Mouse (Mus musculus) embryo, embryonic 10.5 days (tissue): ENCODE results near the gene Dis3l2.

Experiments used
- DNase-seq: peaks from one replicate; pipeline ENCODE4 v3.0.0-alpha.2; 2015; ENCODE audit warnings: low spot score

Dis3l2 gene

DNA sequence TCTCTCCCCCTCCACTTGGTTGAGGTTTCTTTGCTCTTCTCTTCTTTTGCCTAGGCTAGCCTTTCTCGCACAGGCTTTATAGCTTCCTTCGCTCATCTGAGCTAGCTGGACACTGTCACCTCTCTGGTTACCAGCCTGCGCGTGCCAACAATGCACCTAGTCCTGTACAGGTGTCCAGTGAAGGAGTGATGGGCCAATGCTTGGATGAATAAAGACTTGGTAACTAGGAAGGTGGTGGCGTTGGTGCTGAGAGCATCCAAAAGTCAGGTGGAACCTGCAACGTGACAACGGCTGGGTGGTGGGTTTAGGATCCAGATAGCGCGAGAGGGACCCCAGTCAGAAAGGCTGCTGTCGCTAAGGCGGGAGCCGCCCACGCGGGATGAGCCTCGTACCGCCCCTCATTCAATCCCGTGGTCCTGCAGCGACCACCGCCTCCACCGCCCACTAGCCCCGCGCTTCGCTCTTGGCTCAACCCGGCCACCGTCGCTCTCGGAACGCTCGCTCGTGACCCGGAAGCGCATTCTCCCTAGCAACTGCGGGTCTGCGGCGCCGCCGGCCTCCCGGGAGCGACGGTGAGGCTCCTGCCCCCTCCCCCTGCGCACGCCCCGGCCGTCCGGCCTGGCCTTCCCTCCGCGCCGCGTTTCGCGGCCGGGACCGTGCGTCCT lies at the start of gene Dis3l2:
Gene Dis3l2 (plus strand): TSS at position 509 of the 665 bp plus-strand sequence.
- peak; percentile 93 for DNase-seq

- DNase-seq, result no peak
Observed at GRCm38 (mm10) chr1:86657071-86657470, 46.5 kb upstream of the Dis3l2 start.

DNA sequence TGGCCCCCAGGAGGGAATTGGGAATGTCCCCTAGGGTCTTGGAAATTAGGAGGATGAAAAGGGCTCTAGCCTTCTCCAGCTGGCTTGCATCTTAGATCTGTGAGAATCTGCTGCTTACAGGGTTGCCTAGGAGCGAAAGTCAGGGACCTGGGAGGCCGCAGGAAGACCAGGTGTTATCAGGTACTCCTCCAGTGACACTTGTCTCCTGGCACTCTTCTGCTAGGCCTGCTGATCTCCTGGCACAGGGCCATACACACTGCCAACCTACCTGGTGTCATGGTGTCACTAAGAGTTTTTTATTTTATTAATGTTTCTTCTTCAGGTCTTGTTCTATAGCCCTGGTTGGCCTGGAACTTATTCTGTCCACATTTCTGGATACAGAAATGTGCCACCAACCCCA lies 38.5 kb upstream of the Dis3l2 start:
- no peak for DNase-seq

- DNase-seq, result peak; percentile 88
Observed at GRCm38 (mm10) chr1:86669552-86670273, 33.9 kb upstream of the Dis3l2 start.

GRCm38 (mm10) chr1:86670279-86671038 lies 33.1 kb upstream of the Dis3l2 start, which contains the start of gene Nppc:
Nppc (minus strand) TSS chr1:86670571.
- DNase-seq, result peak; percentile 85

DNA sequence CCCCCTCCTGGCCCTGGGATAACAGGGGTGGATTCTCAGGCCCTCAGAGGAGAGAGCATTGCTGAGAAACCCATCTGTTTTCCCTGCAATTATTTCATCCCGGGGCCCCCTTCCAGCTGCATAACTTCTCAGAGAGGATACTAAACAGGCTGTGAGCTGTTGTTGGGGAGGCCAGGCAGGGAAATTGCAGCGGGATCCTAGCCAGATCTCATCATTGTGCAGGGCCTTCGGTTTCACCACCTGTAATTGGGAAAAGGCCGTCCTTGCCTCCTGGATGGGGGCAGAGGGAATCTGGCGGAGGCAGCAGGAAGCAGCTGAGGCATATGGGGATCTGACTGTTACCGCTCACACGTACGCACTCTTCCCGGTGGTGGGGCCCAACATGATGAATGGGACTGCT lies 29.2 kb upstream of the Dis3l2 start:
- no peak for DNase-seq

DNA sequence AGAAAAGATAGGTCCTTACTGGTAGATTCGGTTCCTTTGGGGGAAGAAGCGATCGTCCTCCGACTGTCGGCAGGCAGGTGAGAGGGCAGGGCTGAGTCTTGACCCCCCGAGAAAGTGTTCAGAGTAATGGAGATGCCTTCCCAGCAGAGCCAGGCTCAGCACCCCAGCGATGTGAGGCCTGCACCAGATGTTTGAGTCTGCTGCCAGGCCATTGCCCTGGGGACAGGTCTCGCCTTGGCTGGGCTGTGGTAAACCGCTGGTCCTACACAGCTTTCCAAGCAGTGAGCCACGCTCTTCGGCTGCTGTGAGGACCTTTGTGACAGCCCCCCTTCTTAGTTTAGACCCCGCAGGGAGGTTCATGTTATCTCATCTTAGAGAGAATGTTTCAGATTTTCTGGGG lies 28.5 kb upstream of the Dis3l2 start:
- DNase-seq, result no peak

- no peak for DNase-seq
Observed at GRCm38 (mm10) chr1:86677624-86678023, 26.0 kb upstream of the Dis3l2 start.

DNA sequence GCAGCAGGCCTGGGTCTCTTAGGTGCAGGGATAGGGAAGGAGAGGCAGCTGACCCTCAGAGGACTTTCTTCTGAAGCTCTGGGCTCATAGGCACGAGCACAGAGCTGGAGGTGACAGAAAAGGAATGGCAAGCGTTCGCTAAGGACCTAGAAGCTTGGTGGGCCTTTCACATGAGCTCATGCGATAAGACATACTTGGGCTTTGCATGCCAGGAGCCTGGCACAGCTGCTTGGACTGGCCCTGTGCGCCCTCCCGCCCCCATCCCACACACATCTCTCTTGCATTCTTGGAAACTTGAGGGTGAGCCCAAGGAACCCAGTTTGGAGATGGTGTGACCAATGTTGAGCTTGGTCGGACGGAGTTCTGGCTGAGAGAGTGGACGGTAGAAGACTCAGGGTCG lies 24.9 kb upstream of the Dis3l2 start:
- DNase-seq, result no peak

DNA sequence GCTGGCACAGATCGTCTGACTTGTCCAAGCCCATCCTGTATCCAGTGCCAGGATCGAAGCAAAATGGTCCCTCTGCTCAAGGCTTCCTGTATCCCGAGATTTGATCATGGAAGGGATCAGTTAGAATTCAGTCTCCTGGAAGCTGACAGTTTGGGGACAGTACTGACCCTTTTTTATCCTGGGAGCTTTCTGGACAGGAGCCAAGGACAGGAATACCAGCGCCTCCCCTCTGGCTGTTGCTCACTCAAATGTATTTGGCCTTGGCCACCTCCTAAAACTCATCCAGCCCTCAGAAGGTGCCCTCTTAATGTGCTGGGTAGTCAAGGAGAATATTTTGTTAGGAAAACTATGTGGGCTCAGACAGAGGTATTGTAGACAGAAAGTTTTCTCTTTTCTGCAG lies 16.4 kb upstream of the Dis3l2 start:
- DNase-seq, result no peak

DNA sequence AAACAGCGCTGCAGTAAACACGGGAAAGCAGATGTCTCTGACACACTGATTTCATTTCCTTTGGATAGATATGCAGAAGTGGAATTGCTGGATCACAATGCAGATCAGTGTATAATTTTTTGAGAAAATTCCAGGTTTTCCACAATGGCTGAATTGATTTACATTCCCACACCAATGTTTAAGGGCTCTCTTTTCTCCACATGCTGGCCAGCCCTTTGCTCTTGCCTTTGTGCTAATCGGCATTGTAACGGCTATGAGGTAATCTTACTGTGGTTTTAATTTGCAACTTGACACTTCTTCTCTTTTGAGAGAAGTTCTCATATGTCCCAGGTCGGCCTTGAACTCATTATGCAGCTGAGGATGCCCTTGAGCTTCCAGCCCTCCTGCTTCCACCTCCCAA lies 12.6 kb upstream of the Dis3l2 start:
- DNase-seq, result no peak

DNA sequence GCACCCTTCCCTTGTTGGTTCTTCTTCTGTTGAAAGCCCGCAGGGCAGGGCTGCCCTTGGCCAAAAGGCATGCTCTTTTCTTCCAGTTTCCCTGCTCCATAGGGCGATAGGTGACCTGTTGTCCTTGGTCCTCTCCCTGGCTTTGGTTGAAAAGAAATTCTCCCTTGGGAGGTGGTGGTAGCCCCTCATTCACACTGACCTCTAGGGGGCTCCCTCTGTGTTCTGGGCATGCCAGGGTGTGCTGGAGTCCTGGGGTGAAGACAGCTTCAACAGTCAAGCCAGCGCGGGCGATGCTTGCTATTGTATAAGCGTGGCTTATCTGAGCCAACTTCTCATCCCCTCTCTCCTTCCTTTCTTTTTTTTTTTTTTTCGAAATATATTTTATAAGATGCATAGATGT lies 6.7 kb upstream of the Dis3l2 start:
- peak; percentile 13 for DNase-seq

- no peak for DNase-seq
Observed at GRCm38 (mm10) chr1:86698721-86699120, 4.9 kb upstream of the Dis3l2 start.

- DNase-seq, result no peak
Observed at GRCm38 (mm10) chr1:86699346-86700136, 4.1 kb upstream of the Dis3l2 start.

- no peak for DNase-seq
Observed at GRCm38 (mm10) chr1:86700367-86700766, 3.2 kb upstream of the Dis3l2 start.

GRCm38 (mm10) chr1:86703965-86704326 lies 338 bp downstream of the Dis3l2 start:
- no peak for DNase-seq

GRCm38 (mm10) chr1:86705461-86705860 lies 1.9 kb downstream of the Dis3l2 start:
- no peak for DNase-seq

GRCm38 (mm10) chr1:86709546-86709945 lies 5.9 kb downstream of the Dis3l2 start:
- no peak for DNase-seq

GRCm38 (mm10) chr1:86712045-86712444 lies 8.4 kb downstream of the Dis3l2 start:
- no peak for DNase-seq

GRCm38 (mm10) chr1:86713054-86713453 lies 9.4 kb downstream of the Dis3l2 start:
- no peak for DNase-seq

DNA sequence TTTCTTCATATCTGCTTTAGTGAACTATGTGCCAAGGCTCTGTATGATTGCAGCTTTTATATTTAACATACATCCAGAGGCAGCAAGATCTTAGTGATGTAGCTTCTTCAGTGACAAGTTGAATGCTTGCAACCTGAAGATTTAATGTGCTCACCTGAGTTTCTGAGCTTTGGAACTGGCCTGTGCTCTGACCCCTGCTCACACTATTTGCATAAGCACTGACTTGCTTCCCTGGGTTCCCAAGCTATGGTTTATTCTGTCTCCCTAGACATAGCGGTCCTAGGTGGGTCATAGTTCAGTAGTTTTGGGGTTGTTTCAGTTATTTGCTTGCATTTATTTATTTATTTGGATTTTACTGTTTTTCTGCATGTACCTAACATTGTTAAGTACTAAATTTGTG lies 14.6 kb downstream of the Dis3l2 start:
- no peak for DNase-seq

GRCm38 (mm10) chr1:86719391-86719790 lies 15.8 kb downstream of the Dis3l2 start:
- no peak for DNase-seq
